Mouse (Mus musculus): ENCODE results near the gene Clptm1l. TPM values are rescaled to one million over a fixed set of nuclear protein-coding genes. Genes with fewer than 3 reads are reported as not detected.

Gene Clptm1l
- total RNA-seq, 2 experiments from 2014 or later, result 118 to 123 TPM

GRCm38 (mm10) chr13:73658953-73659352 lies 55.1 kb downstream of the Clptm1l start:
- no peak for DNase-seq (ENCODE audit: low spot score in 2 of 2)

GRCm38 (mm10) chr13:73660163-73660695 lies 56.4 kb downstream of the Clptm1l start:
- DNase-seq (ENCODE audit: low spot score in 2 of 2), result no peak

Other genes starting within 250 kb of the Clptm1l start
- 10 to 100 TPM; 35.0 to 37.7 TPM for gene Lpcat1, start 136.8 kb upstream of the Clptm1l start, total RNA-seq (2021)
- under 1 TPM; 0.15 to 0.27 TPM for gene Slc6a3, start 67.3 kb upstream of the Clptm1l start, total RNA-seq (2021)
- gene Tert, start 22.9 kb downstream of the Clptm1l start, total RNA-seq (2021), result 1 to 10 TPM; 2.4 to 3.6 TPM
- not detected for gene Slc6a18, start 74.0 kb downstream of the Clptm1l start, total RNA-seq (2021)
- gene Slc6a19, start 100.9 kb downstream of the Clptm1l start, total RNA-seq (2021), result under 1 TPM in 1 of 2 experiments, not detected in 1; 0.17 TPM
- gene Slc12a7, start 129.1 kb downstream of the Clptm1l start, total RNA-seq (2021), result 1 to 10 TPM; 2.9 to 5.1 TPM
- 1 to 10 TPM; 7.4 to 8.5 TPM for gene Nkd2, start 243.6 kb downstream of the Clptm1l start, total RNA-seq (2021)

Measured in layer of hippocampus, adult 18-20 months (tissue).